Mouse (Mus musculus): ENCODE data around the gene Fgfr2.
A peak's percentile ranks its signal among the peaks of the same experiment; 100 is the strongest.

Gene Fgfr2

DNA sequence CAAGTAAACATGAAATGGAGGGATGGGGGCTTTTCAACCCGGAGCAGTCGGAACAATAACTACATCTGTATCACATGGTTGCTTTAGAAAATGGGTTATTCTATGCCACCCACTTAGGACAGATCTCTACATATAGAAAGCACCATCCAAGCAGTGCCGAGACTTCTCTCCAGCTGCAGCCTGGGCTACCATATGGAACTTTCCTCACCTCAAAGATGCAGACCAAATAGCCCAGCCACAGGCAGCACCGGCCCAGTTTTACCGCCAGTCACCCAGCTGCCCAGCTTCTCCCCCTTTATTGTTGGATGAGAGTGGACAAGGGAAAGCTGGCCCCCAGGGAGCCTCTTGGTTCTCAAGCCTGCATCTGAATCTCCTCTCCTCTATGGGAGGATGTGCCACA lies 1172.0 kb downstream of the Fgfr2 start:
- no peak for DNase-seq (ENCODE audit: low spot score)

DNA sequence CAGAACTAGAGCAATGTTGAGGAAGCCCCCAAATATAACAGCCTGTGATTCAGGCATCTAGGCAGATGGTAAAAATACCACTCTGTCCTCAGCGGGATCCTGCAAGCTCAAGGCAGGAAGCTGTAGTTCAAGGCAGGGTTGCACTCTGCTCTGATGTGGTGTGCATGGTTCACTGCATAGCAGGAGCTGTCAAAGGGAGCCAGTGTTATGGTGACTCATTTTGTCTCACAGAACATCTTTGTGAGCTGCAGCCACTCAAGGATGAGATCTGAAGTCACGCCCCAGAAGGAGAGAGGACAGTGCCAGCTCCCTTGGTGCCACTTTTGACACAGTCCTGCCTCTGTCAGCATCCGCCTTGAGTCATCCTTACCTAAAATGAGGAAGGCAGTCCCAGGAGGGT lies 1185.5 kb downstream of the Fgfr2 start:
- DNase-seq (ENCODE audit: low spot score) = no peak

DNA sequence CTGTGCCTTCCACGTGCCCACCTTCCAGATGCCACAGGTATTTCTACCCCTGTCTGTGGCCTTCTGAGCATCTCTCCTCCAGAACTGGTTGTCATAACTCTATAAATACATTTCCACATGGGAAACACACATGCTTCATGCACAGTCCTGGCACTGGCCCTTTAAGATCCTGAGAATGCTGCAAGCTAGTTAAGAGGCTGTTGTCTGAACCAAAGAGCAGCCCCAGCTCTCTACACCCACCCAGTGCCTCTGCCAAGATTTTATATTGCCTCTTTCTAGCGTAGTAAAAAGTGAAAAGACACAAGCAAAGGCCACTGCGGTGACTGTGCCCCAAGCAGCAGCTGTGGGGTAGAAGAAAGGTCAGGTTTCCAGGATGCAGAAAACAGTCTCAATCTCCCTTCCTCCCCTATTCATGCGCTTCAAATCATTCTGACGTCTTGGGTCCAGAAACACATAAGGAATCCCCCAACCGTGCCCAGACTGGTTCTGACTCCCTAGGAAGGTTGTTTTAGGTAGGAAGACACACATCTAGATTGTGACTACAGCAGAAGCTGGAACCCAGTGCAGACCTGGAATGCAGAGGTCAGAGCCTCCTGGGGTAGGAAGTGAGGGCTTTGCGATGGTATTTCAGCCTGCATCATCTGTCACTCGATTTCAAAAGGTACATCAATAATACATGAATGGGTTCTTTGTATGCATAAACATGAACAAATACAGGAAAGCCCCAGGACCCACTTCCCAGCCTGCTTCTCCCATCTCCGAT lies 1195.7 kb downstream of the Fgfr2 start:
- no peak for DNase-seq (ENCODE audit: low spot score)

DNA sequence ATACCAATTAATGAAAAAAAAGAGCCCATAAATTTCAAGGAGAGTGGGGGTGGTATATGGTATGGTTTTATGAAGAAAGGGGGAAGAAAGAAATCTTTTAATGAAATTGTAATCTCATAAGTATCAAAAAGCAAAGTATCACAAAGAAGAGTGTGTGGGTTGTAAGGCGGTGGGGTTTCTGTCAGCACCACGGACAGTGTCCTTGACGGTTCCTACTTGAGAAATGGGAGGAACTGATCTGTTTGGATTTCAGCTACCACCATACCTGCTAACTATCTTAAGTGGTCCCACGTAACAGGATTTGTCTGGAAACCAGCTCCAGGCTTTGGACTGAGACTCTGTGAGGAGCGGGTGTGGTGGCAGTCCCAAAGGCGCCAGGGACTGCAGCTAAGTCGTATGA lies 1205.8 kb downstream of the Fgfr2 start:
- DNase-seq (ENCODE audit: low spot score) = no peak

DNA sequence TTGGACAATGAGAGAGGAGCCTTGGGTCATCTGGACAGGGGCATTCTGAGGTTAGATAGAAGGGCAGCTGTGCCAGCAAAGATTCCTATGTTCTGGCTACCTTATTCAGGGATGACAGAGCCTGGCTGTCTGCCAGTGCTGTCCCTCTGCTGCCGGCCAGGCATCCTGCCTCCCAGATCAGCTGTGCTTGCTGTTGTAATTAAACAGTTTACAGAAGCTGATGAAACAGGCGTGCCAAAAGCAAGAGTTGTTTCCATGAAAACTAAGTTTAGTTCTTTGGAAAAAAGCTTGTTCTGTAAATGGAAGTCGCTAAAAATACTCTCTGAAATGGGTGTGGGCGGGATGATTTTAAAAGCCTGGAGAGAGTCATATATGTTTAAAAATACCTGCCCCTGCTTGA lies 1213.5 kb downstream of the Fgfr2 start:
- DNase-seq (ENCODE audit: low spot score) = no peak

DNA sequence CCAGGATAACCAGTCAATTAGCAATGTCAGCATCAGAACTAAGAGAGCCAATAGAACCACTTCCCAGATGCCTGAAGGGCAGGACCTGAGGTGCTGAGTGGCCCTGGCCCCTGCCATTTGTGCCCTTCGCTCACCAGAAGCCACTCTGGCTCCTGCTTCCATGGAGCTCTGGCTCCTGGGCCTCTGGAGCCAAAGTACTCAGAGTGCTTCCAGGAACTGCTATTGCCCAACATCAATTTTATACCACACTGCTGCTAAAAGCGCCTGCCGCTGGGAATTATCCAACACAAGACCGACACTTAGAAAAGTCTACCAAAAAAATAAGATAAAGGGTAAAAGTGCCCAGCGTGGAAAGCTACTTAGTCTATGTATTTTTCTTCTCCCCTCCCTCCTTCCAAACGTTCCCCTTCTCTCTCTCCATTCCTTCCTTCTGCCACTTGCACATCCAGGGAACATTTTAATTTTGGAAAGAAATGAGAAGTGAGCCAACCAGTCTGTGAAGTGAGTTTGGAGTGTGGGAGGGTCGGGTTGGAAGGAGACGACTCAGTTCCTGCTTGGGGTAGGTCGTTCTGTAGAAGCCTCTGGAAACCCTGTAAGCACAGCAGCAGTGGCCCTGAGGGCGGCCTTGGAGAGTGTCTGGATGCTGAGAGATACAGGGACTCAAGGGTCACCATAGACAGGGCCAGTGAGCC lies 1216.5 kb downstream of the Fgfr2 start:
- no peak for DNase-seq (ENCODE audit: low spot score)

DNA sequence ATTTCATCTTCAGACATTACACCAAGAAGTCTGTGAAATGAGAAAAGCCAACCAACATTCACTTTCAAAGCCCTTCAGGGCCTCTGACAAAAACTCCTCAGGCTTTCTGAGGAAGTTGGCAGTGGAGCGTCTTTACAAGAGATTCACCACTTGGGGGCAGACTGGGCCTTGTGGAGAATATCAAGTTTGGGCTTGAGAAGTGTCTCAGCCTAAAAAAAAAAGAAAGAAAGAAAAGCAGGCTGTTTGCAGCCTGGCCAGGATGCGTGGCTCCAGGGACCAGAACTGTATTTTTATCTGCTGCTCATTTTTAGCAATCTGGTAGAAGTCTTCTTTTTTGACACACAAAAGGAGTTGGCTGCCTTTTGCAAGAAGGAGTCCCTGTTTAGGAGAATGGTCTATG lies 1223.8 kb downstream of the Fgfr2 start:
- peak; percentile 64 for DNase-seq (ENCODE audit: low spot score)

DNA sequence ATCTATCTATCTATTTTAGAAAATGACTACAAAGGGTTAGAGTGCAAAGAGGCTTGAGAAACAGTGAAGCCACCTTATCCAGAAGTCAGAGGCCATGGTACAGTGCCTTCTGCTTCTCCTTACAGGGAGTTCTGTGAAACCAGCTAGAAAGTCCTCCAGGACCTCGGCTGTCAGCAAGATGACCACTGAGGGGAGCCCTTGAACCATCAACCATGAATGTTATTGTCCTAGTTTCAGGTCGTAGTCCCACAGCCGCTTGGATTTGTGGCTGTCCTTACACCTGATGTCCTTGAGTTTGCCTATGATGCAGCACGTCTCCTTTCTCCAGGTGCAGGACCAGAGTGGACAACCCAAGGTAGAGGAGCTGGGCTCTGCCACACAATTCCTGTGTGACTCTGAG lies 1225.9 kb downstream of the Fgfr2 start:
- no peak for DNase-seq (ENCODE audit: low spot score)

DNA sequence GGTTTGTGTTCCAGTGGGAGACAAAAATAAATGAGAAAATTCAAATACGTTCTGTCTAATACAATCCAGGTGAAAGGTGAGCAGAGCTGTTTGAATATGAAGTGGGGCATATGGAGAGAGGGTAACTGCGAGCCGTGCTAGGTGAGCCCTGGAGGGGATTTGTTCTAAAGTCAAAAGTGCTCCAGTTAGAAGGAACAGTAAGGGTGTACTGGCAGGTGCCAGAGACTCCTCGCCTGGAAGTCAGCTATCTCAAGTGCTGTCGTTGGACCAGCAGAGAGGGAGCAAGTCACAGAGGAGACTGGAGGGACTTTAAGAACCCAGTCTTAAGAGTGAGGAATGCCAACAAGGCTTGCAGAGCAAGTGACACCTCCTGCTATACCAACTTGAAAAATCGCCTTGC lies 1240.3 kb downstream of the Fgfr2 start:
- no peak for DNase-seq (ENCODE audit: low spot score)

DNA sequence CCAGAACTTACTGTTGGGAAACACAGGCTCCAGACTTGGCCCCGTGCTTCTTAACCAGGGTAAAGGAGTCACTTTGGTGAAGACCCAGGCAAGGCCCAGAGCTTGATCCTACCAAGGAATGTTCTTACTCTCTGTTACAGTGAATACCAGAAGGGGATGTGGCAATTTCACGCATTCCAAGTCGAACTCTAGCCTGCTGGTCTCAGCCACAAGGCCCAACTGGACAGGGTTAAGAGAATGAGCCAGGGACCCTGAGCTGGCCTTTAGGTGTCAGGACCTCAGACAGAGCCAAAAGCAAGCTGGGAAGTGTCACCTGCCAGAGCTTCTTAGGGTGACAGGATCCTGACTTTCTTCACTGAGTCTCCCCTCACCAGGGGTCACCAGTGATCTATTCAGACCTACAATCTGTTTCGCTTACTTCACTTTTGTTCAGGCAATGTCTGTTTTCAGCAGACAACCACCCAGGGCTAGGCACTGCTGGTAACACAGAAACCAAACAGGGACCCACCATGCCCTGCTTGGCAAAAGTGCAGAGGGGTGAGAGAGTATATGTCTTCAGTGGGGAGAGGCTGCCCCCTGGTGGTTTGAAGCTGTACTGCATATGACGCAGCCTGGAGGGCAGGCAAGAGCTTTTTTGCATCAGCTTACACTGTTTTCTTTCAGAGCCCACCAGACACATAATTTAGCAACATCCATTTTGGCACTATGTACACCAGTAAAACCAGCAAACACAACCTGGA lies 1241.1 kb downstream of the Fgfr2 start:
- peak; percentile 33 for DNase-seq (ENCODE audit: low spot score)

DNA sequence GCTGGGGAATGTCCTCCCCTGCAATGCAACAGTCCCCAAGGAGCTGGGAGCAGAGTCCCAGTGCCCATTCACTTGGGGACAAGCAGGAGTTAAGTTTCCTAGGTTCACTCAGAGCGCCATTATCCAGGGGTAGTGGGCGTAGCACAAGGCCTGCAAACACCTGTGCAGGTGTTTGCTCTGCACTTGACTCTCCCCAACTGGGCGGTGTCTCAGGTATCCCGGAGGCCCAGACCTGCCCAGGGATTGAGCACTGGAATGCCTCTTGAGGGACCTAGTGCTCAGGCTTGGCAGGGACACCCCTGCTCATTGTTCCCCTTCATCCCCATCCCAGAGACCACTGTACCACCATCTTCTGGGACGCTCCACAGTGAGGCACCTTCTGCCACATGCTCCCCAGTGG lies 1243.0 kb downstream of the Fgfr2 start:
- DNase-seq (ENCODE audit: low spot score) = no peak

DNA sequence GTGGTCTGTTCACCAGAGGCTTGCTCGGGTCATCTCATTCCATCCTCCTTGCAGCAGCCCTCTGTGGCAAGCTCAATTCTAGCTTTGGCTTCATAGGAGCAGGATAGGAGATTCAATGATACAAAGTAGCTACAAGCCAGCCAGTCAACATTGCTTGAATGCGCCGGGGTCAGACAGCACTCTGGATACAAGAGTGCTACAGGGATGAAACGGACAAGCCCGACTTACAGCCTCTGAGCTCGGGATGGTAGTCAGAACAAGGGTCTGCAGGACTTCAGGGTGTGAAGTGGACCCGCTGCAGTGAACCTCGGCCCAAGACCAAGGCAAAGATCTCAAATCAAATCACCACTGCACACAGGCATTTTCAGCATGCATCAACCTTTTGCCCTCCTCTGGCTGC lies 1244.3 kb downstream of the Fgfr2 start:
- DNase-seq (ENCODE audit: low spot score) = no peak

DNA sequence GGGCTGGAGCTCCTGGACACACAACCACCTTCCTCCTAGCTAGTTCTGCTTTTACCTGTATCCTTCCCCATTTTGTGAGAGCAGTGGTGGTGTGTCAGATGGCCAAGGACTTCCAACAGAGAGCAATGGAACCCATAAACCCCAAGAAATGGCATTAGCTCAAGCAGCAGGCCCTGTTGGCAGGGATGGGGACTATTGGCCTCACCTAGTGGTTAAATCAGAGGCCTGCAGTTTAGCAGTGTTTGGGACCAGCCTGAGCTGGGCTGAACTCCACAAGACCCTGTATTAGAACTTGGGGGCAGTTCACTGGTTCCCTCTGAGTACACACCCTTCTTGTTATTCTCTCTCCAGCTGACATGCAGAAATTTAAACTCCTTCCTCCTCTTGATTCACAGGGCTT lies 1262.0 kb downstream of the Fgfr2 start:
- DNase-seq (ENCODE audit: low spot score) = no peak

DNA sequence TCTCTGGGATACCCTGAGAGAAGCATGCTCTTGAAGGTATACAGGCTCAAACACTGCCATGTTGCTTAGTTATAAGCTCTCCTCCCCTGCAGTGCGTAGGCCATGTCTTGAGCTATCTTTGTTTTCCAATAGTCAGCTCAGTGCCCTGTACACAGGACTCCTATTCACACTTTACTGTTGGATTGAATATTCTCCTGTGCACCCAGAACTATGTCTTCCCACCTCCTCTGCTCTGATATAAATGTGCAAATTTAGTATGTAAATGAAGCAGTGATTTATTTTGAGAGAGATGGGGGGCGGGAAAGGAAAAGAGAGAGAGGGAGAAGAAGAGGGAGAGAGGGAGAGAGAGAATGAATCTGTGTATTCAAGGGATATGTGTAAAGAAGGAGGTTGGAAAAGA lies 1267.5 kb downstream of the Fgfr2 start:
- DNase-seq (ENCODE audit: low spot score) = no peak

DNA sequence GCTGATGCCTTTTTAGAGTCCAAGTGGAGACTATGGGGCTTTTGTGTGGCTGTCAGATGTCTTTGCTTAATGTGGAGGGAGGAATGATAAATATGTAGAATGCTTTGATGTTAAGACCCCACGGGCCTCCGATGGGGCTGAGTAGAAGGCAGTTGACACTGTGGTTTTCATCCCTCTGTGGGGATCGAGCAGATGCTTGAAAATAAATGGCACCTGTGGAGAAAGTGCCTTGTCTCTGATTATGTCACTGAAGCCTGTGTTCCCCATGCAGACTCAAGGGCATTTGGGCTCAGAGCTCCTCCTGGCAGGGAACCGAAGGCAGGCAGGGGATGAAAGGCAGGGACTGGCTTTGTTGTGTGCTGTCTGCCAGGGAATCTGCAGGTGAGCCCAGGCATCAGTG lies 1272.6 kb downstream of the Fgfr2 start:
- DNase-seq (ENCODE audit: low spot score) = no peak

DNA sequence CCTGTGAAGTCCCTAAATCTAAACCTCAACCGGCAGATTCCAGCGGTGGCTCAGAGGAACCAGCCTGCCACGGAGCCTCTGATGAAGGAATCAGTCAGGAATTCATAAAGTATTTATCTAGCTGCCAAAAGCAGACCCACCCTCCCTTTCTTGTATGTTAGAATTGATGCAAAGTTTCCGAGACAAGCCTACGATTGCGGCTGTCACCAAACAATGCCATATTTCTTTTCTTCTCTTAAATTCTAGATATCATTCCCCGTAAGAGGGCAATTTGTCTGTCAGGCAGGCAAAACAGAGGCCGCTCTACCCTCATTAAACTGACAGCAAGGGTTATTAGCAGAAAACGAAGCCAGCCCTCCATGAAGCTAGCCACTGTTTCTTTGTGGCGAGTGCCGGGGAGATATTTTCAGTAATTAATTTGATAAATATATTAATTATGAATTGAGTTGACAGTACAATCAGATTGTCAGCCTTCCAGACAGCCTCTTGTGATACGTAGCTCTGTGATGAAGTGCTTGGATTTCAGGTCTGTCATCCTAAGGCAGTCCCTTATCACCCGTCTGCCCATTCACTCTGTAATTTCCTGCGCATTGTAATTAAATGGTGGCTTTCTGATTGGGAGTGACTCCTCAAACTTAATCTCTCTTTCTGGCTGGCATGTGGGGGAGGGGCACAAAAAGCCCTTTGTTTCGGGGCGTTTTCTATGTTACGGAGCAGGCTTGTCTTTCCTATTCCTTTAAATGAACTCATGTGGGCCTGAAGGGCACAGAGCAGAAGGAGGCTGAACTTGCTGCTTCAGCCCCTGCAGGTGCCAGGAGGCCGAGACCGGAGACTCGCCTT lies 1276.9 kb downstream of the Fgfr2 start:
- no peak for DNase-seq (ENCODE audit: low spot score)

DNA sequence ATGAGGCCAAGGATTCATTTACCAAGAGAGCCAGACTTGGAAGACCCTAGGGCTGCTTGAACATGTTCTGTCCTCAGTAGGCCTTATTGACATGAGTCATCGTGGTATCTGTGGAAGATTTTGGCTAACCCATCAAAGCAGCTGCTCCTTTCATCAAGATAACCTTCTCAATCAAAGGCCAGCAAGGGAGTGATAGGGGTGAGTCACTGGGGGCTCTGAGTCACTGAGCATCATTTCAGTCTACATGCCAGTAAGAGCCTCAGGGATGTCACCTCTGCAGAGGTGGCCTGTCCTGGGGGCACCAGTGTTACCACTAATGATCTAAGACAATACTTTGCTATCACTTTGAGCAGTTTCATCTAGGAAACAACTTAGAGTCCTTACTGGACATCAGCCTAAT lies 1292.9 kb downstream of the Fgfr2 start:
- no peak for DNase-seq (ENCODE audit: low spot score)

DNA sequence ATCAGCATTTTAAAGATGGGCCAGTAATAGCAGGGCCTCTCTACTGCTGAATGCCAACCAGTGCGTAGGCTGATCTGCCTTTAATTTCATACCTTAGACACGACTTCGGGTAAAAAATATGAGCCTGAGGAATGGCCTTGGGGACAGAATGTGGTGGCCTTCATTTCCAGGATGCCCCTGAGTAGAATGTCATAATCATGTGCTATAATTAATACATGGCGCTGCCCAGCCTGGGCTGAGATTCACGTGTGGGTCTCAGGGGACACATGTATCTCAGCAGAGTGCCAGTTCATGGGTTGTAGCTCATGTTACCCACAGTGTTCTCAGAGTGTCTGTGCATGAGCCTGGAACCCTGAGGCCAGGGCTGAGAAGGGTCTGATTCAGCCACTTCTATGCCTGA lies 1296.3 kb downstream of the Fgfr2 start:
- DNase-seq (ENCODE audit: low spot score) = no peak

DNA sequence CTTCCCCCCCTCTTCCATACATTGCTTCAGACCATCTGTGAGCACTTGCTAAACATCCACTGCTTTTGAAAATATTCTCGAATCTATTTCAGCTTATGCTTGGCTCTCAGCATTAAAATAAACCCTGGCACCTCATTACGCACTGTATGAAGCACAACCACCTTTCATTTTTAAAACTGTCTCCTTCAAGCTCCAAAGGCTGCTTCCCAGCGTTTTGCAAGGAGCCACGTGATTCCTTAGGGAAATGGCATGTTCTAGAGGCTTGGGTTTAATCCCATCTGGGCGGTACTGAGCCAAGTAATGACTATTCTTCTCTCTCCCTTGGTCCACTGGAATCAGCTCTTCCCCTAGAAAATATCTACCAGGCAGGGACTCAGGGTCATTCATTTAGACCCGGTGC lies 1305.2 kb downstream of the Fgfr2 start:
- no peak for DNase-seq (ENCODE audit: low spot score)

DNA sequence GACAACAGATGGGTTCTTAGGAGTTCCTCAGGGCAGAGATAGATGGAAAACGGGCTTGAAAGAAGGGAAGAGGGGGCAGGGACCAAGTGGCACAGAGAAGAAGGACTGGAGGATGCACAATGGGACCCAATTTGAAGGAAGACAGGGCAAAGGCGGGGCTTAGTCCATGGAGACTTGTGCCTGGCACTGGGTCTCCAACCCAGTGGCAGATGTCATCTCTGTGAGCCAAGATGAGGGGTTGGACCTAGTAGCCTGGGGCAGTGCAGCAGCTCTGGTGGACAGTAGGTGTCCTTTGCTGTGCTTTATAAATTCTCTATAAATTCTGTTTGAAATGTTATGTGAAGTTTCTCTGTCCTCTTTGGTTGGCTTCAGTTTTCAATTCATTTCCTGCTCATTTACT lies 1306.5 kb downstream of the Fgfr2 start:
- no peak for DNase-seq (ENCODE audit: low spot score)

DNA sequence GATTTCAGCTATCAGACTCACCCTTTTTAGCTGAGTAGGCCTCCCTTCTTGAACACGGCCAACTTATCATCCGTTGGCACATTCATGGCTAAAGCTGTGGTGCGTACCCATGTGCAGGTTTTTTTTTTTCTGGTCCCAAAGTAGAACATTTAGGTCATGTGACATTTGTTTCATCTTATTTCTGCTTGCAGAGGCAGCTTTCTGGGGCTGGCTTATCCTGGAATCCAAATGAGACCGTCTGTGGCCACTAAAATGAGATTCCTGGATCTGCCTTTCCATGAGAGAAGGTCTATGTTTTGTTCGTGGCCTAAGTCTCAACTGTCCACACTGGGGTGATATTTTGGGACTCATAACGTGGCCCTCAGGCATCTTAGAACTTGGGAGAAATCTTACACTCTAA lies 1311.0 kb downstream of the Fgfr2 start:
- no peak for DNase-seq (ENCODE audit: low spot score)

DNA sequence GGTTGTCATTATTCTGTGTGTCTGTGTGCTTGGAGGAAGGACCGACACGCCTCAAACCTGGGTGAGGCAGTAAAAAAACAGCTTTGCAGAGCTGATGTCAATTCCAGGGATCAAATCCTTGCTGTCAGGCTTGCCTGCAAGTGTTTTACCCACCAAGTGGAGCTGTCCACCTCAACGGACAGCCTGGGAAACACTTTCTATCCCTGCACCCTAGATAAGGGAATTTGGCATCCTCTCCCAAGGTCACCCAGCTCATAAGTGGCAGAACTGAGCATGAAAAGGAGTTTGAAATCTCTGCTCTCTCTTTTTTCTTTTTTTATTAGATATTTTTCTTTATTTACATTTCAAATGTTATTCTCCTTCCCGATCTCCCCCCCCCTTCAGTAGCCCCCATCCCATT lies 1312.2 kb downstream of the Fgfr2 start:
- DNase-seq (ENCODE audit: low spot score) = no peak
